Mouse (Mus musculus) neural tube, embryonic 11.5 days (tissue): Measurements from ENCODE around the gene 3110082I17Rik. TPM values are rescaled to one million over a fixed set of nuclear protein-coding genes. Genes with fewer than 3 reads are reported as not detected.

ENCODE experiments used
- ATAC-seq: fragments of 200-750 bp; cut with Nextera tagmentation; 2 replicates; pipeline ENCODE4 v1.8.0; 2017; ENCODE audit warnings: moderate number of reproducible peaks, mild to moderate bottlenecking, moderate TSS enrichment, moderate library complexity; ENCODE audit not compliant: insufficient read depth, low FRiP score, low TSS enrichment
- DNase-seq: peaks from one replicate; pipeline ENCODE4 v3.0.0-alpha.2; 2015; ENCODE audit warnings: low spot score
- H3K27ac ChIP-seq: fragments of 300-500 bp; sonication (generic); 2 replicates; pipeline ENCODE4 v1.5.1; 2014; ENCODE audit warnings: low read depth, mild to moderate bottlenecking, low read length
- H3K27me3 ChIP-seq: fragments of 300-500 bp; sonication (generic); 2 replicates; pipeline ENCODE4 v1.6.1; 2014; ENCODE audit warnings: mild to moderate bottlenecking, low read length, mixed read lengths; ENCODE audit not compliant: control insufficient read depth, insufficient read depth
- H3K36me3 ChIP-seq: fragments of 300-500 bp; sonication (generic); 2 replicates; pipeline ENCODE4 v1.6.1; 2014; ENCODE audit warnings: mild to moderate bottlenecking, low read length, moderate library complexity, mixed read lengths; ENCODE audit not compliant: control insufficient read depth, insufficient read depth
- H3K4me1 ChIP-seq: fragments of 300-500 bp; sonication (generic); 2 replicates; pipeline ENCODE4 v1.6.1; 2014; ENCODE audit warnings: low read length, mixed read lengths; ENCODE audit not compliant: control insufficient read depth, insufficient read depth
- H3K4me2 ChIP-seq: fragments of 300-500 bp; sonication (generic); 2 replicates; pipeline ENCODE4 v1.6.1; 2014; ENCODE audit warnings: low read depth, mild to moderate bottlenecking, moderate library complexity
- H3K4me3 ChIP-seq: fragments of 300-500 bp; sonication (generic); 2 replicates; pipeline ENCODE4 v1.5.1; 2014; ENCODE audit warnings: low read depth, low read length
- H3K9ac ChIP-seq: fragments of 300-500 bp; sonication (generic); 2 replicates; pipeline ENCODE4 v1.6.1; 2014; ENCODE audit warnings: mild to moderate bottlenecking, low read length
- H3K9me3 ChIP-seq: fragments of 300-500 bp; sonication (generic); 2 replicates; pipeline ENCODE4 v1.6.1; 2016; ENCODE audit warnings: low read length; ENCODE audit not compliant: control insufficient read depth
- WGBS: fragments of 180-500 bp; shearing (Covaris S2); extraction: QIAGEN DNeasy Blood & Tissue Kit; methylation state at CpG from one replicate; pipeline ENCODE4 v1.1.7; 2014; 5-methylcytosine and 5-hydroxymethylcytosine counted together
- polyA plus RNA-seq: library from polyadenylated mRNA; unstranded; fragments of >200 nt; fragmentation: Nextera tagmentation; extraction: Ambion mirVana; gene quantifications from 2 replicates; pipeline ENCODE4 v1.2.1, GENCODE M21; 2014

3110082I17Rik gene
- polyA plus RNA-seq, 1 experiment from 2014 or later: 37.6 TPM

GRCm38 (mm10) chr5:139371118-139371517 lies 89.2 kb downstream of the 3110082I17Rik start:
- Histone ChIP-seq H3K9me3 (no peaks in the 10 kb centered on the region), H3K4me1 (0 out of 2 replicates have a peak, but pooled peaks cover 2% of the 10 kb centered on the region), H3K4me2 (peak overlapping the region; percentile 84), H3K4me3 (no peak overlapping the region), H3K27me3 (no peaks in the 10 kb centered on the region), H3K36me3 (no peaks in the 10 kb centered on the region), H3K27ac (no peak overlapping the region), H3K9ac (peak overlapping the region; percentile 94; the same call in 1 of the 2 replicates)
- ATAC-seq (no peak), DNase-seq (no peak)
- WGBS: 60% methylated on average over 5 of the region's 5 CpGs

- ATAC-seq (no peak), DNase-seq (no peak)
- Histone ChIP-seq H3K4me1 (0 out of 2 replicates have a peak, but pooled peaks cover 2% of the 10 kb centered on the region), H3K4me2 (no peak overlapping the region), H3K27ac (no peak overlapping the region), H3K9me3 (no peaks in the 10 kb centered on the region), H3K4me3 (no peak overlapping the region), H3K36me3 (no peaks in the 10 kb centered on the region), H3K27me3 (no peaks in the 10 kb centered on the region), H3K9ac (no peak overlapping the region)
- 88% methylated on average over 6 of the region's 6 CpGs for WGBS
These were observed 90.0 kb downstream of the 3110082I17Rik start for GRCm38 (mm10) chr5:139370336-139370735.

GRCm38 (mm10) chr5:139368638-139369320 lies 91.5 kb downstream of the 3110082I17Rik start:
- WGBS: 86% methylated on average over 11 of the region's 11 CpGs
- ATAC-seq (no peak), DNase-seq (no peak)

GRCm38 (mm10) chr5:139367884-139368458 lies 92.4 kb downstream of the 3110082I17Rik start:
- H3K9ac ChIP-seq: no peak overlapping the region
- peaks cover 5% of the 10 kb centered on the region; the same call in 1 of the 2 replicates for H3K4me1 ChIP-seq
- DNase-seq (no peak), ATAC-seq (no peak)
- H3K4me3 ChIP-seq: no peak overlapping the region
- no peaks in the 10 kb centered on the region for H3K36me3 ChIP-seq
- WGBS: 91% methylated on average over 4 of the region's 4 CpGs
- no peak overlapping the region for H3K4me2 ChIP-seq
- no peak overlapping the region for H3K27ac ChIP-seq
- no peaks in the 10 kb centered on the region for H3K9me3 ChIP-seq
- H3K27me3 ChIP-seq: no peaks in the 10 kb centered on the region

More at GRCm38 (mm10) chr5:139368638-139369320, 91.5 kb downstream of the 3110082I17Rik start:
- Histone ChIP-seq H3K4me3 (no peak overlapping the region), H3K27ac (no peak overlapping the region), H3K9me3 (no peaks in the 10 kb centered on the region), H3K4me1 (peaks cover 5% of the 10 kb centered on the region; the same call in 1 of the 2 replicates), H3K36me3 (no peaks in the 10 kb centered on the region), H3K9ac (no peak overlapping the region), H3K27me3 (no peaks in the 10 kb centered on the region), H3K4me2 (no peak overlapping the region)

- no peak for ATAC-seq
- Histone ChIP-seq H3K4me1 (peaks cover 4% of the 10 kb centered on the region; the same call in 1 of the 2 replicates), H3K4me3 (no peak overlapping the region)
These were observed 93.8 kb downstream of the 3110082I17Rik start for GRCm38 (mm10) chr5:139366484-139366883.

GRCm38 (mm10) chr5:139365827-139366226 lies 94.5 kb downstream of the 3110082I17Rik start:
- no peak for DNase-seq
- Histone ChIP-seq H3K36me3 (no peaks in the 10 kb centered on the region; the same call in 1 of the 2 replicates), H3K4me2 (no peak overlapping the region), H3K27me3 (no peaks in the 10 kb centered on the region), H3K9me3 (no peaks in the 10 kb centered on the region), H3K27ac (no peak overlapping the region), H3K9ac (no peak overlapping the region), H3K4me1 (peaks cover 3% of the 10 kb centered on the region; the same call in 1 of the 2 replicates), H3K4me3 (no peak overlapping the region)
- 69% methylated on average over 1 of the region's 1 CpGs for WGBS
- ATAC-seq: no peak

More at GRCm38 (mm10) chr5:139366484-139366883, 93.8 kb downstream of the 3110082I17Rik start:
- WGBS: 85% methylated on average over 11 of the region's 11 CpGs
- no peak for DNase-seq
- H3K9me3 ChIP-seq: no peaks in the 10 kb centered on the region
- H3K9ac ChIP-seq: no peak overlapping the region
- no peaks in the 10 kb centered on the region; the same call in 1 of the 2 replicates for H3K36me3 ChIP-seq
- H3K4me2 ChIP-seq: no peak overlapping the region
- no peak overlapping the region for H3K27ac ChIP-seq
- H3K27me3 ChIP-seq: no peaks in the 10 kb centered on the region

- Histone ChIP-seq H3K4me3 (no peak overlapping the region), H3K4me1 (peaks cover 3% of the 10 kb centered on the region; the same call in 1 of the 2 replicates), H3K27me3 (no peaks in the 10 kb centered on the region), H3K27ac (0 out of 2 replicates have a peak overlapping the region, but pooled peaks have one; percentile 20), H3K4me2 (no peak overlapping the region), H3K9ac (peak overlapping the region; percentile 24), H3K9me3 (no peaks in the 10 kb centered on the region), H3K36me3 (no peaks in the 10 kb centered on the region; the same call in 1 of the 2 replicates)
- 38% methylated on average over 5 of the region's 5 CpGs for WGBS
- ATAC-seq (no peak), DNase-seq (no peak)
These were observed 95.3 kb downstream of the 3110082I17Rik start for GRCm38 (mm10) chr5:139364911-139365571.

GRCm38 (mm10) chr5:139364260-139364910 lies 95.9 kb downstream of the 3110082I17Rik start:
- ATAC-seq (no peak), DNase-seq (peak; percentile 84)
- Histone ChIP-seq H3K27me3 (no peaks in the 10 kb centered on the region), H3K9ac (peak overlapping the region; percentile 24), H3K9me3 (no peaks in the 10 kb centered on the region), H3K4me1 (peaks cover 3% of the 10 kb centered on the region; the same call in 1 of the 2 replicates), H3K36me3 (no peaks in the 10 kb centered on the region; the same call in 1 of the 2 replicates), H3K4me3 (no peak overlapping the region), H3K4me2 (no peak overlapping the region), H3K27ac (0 out of 2 replicates have a peak overlapping the region, but pooled peaks have one; percentile 20)
- 45% methylated on average over 12 of the region's 12 CpGs for WGBS
